Mouse (Mus musculus): ENCODE measurements at regions not wholly inside any gene's neighbourhood (a gene's known extent, or its start where the extent isn't known, plus 50 kb on each side); places are given as distances from the start of the nearest gene placed in this dataset.
A peak's percentile ranks its signal among the peaks of the same experiment; 100 is the strongest.

DNA sequence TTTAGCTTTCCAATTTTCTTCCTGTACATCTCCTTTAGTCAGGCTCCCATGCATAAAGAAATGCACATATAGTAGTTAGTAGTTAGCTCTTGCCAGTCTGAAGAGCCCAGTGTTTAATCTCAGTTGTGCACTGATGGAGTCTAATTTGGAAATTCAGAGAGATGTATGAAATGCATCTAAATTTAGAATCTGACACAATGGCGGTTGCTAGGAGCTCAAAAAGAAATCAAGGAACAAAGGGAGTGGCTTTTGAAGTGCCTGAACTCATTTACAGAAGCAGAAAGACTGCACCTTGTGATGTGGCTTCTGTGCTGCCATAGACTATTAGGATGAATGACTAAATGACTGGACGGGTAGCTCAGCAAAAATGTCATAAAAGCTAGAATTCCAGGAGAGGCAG is 916.3 kb downstream of the Rps29 start:
- DNase-seq (ENCODE audit: low spot score in 2 of 2): no peak

DNA sequence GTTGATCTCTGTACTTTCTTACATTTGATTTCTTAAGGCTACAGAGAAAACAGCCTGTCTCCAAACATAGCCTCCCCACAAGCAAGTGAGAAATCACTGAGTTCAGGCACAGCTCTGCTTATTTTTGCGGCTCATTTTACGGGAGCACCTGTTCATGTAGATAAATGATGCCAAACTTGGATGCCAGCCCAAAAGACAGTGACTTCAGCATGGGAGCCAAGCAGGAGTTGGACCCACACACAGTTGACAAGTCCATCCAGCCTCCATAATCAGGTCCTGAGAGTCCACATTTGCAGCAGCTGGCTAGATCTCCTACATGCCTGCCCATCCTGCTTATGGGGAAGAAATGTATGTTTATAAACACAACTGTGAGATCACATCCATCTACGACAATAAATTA is 927.2 kb downstream of the Rps29 start:
- peak in 1 of 2 experiments; percentile 23 for DNase-seq (ENCODE audit: low spot score in 2 of 2)

DNA sequence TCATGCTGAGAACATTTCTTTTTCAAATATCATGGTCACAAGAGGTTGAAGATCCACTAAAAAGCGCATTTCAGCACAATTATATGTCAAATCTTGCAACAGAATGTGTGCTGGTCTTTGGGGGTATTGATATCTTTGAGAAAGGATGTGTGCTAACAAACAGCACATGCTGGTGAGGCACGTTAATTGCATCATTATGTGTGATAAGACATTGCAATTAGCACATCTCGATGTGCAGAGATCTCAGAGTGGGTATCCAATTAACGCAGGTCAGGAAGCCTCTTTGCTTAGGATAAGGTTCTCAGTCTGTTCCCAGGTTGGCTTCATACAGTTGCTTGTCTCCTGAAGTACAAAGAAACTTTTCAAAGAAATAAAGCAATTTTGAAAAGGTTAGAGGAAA is 941.9 kb downstream of the Rps29 start:
- no peak for DNase-seq (ENCODE audit: low spot score in 2 of 2)

DNA sequence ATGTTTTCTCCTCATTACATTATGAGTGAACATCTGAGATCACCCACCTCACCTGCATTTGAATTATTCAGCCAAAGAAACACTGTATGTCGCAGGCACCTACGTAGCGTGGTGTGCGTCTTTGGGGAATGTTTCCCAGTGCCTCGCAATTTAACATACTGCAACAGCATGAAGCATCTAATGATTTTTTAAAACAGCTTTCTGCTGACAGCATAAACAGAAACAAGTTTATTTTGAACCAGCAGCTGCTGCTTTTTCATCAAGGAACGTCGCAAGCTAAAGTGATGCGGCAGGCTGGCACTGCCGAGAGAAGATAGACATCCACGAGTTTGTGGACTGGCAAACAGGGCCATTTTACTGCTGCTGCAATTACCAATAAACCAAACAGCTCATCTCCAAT is 950.7 kb downstream of the Rps29 start:
- peak; percentile 22 to 23 for DNase-seq (ENCODE audit: low spot score in 2 of 2)

DNA sequence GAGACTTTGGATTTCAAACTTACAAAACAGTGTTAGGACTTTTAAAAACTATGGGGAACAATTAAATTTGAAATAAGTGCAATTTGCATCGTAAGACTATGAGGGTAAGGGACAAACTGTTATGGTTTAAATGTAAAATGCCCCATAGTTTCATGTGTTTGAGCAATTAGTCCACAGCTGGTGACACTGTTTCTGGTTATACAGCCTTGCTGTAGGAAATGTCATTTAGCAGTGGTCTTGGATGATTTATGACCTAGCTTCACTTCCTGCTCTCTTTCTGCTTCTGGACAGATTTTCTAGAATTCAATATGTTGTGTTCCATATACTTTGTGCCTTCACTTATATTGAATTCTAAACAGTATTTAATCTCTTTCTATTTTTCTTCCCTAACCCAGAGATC is 961.5 kb upstream of the Mdga2 start:
- no peak for DNase-seq (ENCODE audit: low spot score in 2 of 2)

DNA sequence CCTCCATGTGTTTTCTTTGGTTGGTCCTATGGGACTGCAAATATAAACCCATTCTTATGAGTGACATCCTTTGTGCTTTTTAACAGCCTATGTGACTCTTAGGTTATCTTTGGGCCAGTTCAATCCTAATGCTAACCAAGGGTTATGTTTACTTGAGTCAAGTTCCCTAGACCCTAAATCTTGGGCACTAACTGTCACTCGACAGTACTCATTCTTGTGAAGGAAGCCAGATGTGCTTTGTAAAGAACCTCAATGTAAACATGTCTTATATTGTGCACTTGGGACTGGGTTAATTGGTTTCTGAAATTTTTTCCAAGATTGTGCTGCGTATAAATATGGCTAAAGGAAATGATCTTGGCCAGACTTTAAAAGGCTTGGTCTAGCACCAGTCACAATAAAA is 939.0 kb upstream of the Mdga2 start:
- DNase-seq (ENCODE audit: low spot score in 2 of 2): no peak

DNA sequence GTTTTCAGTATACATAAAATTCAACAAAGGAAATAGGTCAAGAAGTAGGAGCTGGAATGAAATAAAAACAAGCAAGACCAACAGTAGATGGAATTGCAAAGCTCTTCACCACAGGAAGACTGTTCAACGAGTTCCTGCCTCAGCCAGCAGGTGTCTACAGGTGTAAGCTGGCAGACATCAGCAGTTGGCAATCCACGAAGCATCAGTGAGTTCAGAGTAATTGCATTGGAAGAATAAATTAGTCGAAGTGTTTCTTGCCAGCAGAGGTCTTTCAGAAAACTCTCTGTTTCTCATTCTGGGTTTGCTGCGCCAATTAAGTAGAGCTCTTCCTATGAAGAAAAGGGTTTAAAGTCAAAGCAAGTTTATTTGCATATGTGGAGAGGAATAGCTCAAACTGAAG is 925.7 kb upstream of the Mdga2 start:
- DNase-seq (ENCODE audit: low spot score in 2 of 2): peak in 1 of 2 experiments; percentile 1

DNA sequence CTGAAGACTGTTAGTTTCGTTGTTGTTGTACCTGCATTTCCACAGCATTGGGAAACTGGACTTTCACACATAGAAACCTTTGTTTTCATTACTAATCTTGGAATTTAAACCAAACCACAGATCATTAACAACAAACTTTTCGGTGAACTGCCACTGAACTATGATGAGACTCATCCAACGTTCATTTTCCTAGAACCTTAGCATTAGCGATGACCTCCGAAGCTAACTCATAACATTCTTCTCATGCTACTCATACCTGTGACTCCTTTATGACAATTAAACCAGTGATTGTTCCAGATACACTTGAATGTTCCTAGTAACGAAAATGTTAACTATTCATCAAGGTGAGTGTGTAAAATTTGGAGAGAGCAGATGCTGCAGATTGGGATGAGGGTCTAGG is 917.5 kb upstream of the Mdga2 start:
- no peak for DNase-seq (ENCODE audit: low spot score in 2 of 2)

DNA sequence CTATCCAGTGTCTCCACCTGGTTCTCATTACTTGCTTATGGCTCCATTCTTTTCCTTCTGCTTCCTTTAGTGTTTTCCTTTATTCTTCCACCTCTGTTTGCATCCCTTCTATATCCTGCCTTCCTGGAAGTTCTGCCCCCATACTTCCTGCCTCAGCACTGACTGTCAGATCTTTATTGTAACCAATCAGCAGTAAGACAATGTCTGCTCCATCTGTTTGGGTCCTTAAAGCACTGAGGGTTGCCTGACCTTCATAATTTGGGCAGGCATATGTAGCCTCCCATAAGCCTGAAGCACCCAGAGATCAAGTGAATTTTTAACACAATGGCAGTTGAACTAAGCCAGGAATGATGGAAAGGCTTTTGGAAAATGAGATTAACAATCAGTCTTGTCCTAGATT is 909.4 kb upstream of the Mdga2 start:
- no peak for DNase-seq (ENCODE audit: low spot score in 2 of 2)

DNA sequence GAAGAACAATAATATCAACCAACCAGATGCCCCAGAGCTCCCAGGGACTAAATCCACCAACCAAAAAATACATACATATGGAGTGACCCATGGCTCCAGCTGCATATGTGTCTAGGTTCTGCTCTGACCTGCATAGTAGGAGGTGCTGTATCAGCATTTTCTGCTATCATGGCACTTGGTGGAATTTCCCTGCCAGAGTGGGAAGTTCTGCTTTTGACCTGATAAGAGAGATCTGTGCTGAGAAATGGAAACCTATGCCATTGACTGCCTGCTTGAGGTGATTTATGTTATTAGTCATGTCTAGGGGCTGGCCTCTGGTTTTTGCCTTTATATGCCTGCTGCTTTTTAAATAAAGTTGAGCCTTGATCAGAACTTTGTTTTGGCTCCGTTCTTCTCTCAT is 893.4 kb upstream of the Mdga2 start:
- no peak for DNase-seq (ENCODE audit: low spot score in 2 of 2)

Data from right cerebral cortex, adult 2 months (tissue).